Mouse (Mus musculus) left cerebral cortex, adult 9 months (tissue): ENCODE measurements around the gene Pxk.

ENCODE experiments used
- DNase-seq, 2 experiments: peaks; one replicate each; pipeline ENCODE4 v3.0.0; 2022; ENCODE audit warnings: low spot score in 2 of 2

The Pxk gene

DNA sequence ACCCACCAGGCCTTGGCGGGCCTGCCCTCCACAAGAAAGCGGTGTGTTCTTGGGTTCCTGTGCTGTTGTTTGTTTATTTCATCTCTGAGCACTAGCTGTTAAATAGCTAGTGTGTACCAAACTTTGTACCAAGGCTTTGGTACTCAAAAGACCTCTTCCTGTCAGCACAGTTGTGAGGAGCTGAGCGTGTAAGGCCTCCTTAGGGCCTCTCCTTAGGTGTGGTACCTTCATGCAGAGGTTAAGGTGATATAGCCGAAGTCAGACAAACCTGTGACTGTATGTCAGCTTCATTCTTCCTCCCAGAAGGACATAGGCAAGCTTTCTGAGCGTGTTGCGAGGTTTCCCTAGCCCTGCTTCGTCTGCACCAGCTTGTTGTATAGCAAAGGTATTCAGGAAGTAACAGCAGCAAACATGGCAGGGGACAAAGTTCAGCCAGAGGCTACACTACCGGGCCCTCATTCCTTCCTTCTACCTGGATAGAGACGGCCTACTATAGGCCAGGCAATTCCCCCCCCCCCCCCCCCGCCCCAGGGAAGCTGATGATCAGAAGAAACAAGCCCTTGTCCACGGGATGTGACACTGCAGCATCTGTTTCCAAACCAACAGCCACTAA lies 48.7 kb downstream of the Pxk start:
- no peak for DNase-seq

- peak in 1 of 2 experiments; percentile 50 for DNase-seq
These were observed 50.8 kb downstream of the Pxk start for GRCm38 (mm10) chr14:8148842-8149241.

DNA sequence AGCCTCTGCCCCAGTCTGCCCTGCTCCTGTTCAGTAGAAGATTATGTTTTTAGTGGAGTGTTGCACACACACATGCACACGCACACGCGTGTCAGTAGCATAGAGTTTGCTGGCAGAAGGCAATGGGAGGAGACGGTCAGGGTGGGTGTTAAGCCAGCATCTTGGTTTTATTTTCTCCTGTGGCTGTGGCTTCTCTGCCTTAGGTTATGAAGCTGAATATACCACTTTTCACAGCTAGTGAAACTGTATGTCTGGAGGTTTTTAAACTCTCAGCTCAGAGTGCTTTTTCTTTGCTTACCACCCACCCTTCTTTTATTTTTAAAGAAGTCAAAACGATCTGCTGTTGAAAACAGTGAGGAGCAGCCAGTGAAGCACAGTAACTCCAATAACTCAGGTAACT lies 53.7 kb downstream of the Pxk start:
- DNase-seq: no peak

- DNase-seq: no peak
These were observed 56.1 kb downstream of the Pxk start for GRCm38 (mm10) chr14:8154072-8154471.

DNA sequence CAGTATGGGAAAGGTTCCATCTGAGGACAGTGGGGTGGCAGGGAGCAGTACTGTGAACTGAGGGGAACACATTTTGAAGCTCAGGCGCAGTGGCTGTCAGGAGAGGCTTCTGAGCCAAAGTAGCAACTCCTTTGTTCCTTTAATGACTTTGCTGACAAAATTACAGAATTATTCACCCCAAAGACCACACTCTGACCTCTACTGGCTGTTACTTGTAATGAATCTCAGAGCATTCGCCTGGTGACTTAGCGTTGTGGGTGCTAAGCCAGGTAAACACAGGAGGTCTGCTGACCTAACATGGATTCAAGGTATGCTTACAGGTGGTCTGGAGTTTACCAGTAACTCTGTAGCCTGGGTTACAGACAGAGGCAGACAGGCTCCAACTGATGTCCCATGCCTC lies 58.9 kb downstream of the Pxk start:
- DNase-seq: no peak

GRCm38 (mm10) chr14:8158721-8159120 lies 60.7 kb downstream of the Pxk start:
- DNase-seq: no peak

DNA sequence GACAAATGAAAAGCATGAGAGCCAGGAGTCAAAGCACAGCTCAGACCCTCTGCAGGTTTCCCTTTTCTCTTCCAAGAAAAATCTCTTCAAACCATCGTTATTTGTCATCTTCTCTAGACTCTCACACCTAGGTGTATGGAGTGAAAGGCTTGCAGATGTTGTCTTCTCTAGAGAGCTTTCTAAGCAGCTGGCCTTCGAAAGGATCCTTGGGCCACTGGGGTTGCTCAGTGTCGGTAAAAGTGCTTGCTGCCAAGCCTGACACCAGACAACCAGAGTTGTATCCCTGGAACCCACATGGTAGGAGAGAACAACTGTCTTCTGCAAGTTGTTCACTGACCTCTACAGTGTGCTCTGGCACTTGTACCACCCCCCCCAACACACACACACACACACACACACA lies 61.1 kb downstream of the Pxk start:
- no peak for DNase-seq

DNA sequence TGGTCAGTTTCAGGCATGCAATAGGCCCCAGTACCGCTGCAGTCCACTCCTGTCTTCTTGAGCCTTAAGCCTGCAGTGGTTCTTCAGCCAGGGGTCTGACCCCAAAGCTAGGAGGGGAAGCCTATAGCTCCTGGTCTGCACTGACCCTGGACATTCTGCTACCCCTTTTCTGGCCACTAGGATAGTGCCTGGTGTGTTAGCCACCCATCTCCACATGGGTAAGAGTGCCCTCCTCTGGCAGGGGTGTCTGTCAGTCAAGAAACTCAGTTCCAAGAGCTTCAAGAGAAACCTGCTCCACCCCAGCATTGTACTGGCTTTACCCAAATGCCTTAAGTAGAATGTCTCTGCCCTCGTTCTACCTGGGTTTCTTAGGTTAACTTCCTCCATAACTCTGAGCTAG lies 63.8 kb downstream of the Pxk start:
- no peak for DNase-seq

DNA sequence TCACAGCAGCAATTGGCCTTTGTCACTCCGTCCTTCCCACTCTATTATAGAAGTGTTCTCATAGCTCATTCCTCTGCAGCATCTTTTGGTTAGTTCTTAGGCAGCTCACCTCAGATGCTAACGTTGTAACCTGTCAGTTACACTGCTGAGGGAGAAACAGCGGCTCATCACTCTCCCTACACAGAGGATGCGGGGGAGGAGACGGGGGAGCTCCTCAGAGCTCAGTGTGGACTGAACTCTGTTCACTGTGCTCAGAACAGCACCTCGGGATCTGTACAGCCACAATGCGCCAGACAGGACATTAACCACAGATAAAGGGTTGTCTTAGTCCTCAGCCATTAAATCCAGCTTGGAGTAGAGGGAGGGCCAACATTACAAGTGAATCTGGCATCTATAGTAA lies 66.5 kb downstream of the Pxk start:
- DNase-seq: no peak

- DNase-seq: peak; percentile 99
These were observed 74.7 kb downstream of the Pxk start, which contains the start of gene Pdhb for GRCm38 (mm10) chr14:8172507-8173410. Gene Pdhb, minus strand, starts transcription at chr14:8173025.

- peak in 1 of 2 experiments; percentile 19 for DNase-seq
These were observed 75.7 kb downstream of the Pxk start for GRCm38 (mm10) chr14:8173542-8174250.

DNA sequence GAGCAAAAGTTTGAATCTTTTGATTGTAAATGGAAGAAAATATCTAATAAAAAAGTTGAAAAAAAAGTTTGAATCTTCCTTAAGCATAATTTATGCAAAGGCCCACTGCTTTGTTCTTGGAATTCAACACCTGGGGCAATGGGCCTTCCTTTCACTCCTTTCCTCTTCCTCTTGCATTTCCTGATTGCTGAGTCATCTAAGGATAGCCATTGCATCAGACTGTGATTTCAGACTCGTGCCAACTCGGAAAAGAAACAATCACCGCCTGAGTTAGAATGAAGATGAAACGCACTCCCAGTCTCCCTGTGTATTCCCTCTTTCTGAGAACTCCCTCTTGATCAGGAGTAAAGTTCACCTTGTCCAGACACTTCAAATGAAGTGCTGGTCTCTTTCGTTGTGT lies 76.6 kb downstream of the Pxk start:
- DNase-seq: no peak

DNA sequence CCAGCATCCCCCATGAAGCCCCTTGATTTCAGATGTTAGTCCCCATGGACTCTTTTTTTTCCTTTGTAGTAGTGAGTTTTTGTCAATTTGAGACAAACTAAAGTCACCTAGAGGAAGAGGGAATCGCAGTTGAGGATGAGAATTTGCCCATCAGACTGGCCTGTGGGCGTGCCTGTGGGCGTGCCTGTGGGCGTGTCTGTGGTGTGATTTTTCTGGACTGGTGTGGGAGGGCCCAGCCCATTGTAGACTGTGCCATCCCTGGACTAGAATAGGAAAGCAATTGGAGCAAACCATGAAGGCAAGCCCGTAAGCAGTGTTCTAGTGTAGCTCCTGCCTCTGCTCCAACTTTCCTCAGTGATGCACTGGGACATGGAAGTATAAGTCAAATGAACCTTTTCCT lies 78.2 kb downstream of the Pxk start:
- DNase-seq: no peak

DNA sequence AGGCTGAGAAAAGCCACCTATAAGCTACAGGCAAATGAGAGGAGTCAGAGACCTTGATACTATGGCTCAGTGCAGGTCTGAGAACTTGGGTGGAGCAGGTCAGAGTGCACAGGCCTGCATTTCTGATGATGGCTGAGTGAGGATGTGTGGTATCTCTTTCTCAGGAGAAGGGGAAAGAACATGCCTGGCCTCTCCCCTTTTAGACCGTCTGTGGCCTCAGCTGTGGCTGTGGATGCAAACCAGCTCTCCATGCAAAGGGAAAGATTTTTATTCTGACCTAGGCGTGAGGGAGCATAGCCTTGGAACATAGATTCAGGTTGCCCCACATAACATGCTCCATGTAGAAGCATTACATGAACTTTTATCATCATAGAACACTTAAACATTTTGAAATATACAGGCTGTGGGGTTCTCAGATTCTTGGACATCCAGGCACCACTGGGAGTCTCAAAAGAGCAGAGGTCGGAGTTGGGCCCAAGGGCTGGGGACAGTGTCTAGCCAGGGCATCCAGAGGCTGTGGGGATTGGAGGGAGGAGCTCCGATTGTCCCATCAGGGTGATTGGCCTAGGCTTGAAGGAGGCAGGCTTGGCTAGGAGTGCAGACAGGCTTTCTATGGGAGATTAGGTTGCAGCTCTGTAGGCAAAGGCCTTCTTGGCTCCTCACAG lies 82.5 kb downstream of the Pxk start:
- DNase-seq: no peak

GRCm38 (mm10) chr14:8183330-8183729 lies 85.3 kb downstream of the Pxk start:
- no peak for DNase-seq

GRCm38 (mm10) chr14:8186278-8187045 lies 88.5 kb downstream of the Pxk start:
- peak; percentile 57 to 88 for DNase-seq

GRCm38 (mm10) chr14:8190556-8190955 lies 92.5 kb downstream of the Pxk start:
- DNase-seq: no peak

DNA sequence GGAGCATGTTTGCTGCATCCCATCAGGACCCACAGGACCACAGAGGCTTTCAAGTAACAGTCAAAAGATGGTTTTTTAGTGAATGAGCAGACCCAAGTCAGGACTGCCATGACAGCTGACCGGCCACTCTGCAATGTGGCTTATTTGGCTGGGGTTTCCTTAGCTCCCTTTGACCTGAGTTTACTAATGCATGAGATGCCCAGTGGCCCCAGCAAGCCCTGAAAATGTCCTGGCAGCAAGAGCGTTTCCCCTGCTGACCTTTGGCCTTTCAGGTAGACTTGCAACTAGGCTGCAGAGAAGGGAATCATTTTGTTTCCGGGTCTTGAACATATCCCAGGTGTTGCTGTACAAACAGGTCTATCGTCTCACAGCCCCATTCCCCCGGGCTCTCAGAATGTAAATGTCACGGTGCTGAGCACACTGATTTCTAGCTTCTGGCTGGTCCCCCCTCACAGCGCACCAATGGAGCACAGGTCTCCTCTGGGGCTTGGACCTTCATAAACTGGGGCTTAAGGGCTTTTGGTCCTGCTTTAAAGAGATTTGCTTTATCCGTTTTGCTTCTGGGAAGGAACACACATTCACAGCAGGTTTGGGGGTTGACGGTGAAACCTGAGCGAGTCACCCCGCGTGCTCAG lies 93.4 kb downstream of the Pxk start:
- no peak for DNase-seq

- no peak for DNase-seq
These were observed 94.7 kb downstream of the Pxk start for GRCm38 (mm10) chr14:8192727-8193126.

GRCm38 (mm10) chr14:8200769-8201168 lies 102.8 kb downstream of the Pxk start:
- DNase-seq: no peak

- no peak for DNase-seq
These were observed 103.7 kb downstream of the Pxk start for GRCm38 (mm10) chr14:8201715-8202114.
